Mouse (Mus musculus): Measurements from ENCODE around the gene Efemp2. TPM values are rescaled to one million over a fixed set of nuclear protein-coding genes. Genes with fewer than 3 reads are reported as not detected.

Efemp2 gene
- polyA plus RNA-seq, 2 experiments = 193 to 239 TPM

- no peaks in the 10 kb centered on the region for H3K27me3 ChIP-seq (ENCODE audit: control insufficient read depth, insufficient read depth, low read length)
- peaks cover 4% of the 10 kb centered on the region; the same call in 1 of the 2 replicates for H3K4me1 ChIP-seq (ENCODE audit: control insufficient read depth, insufficient read depth, low read length)
- no peak overlapping the region for H3K27ac ChIP-seq (replicated peaks; ENCODE audit: low read depth, low read length)
- peak overlapping the region; percentile 47 for H3K4me3 ChIP-seq (replicated peaks; ENCODE audit: low read length)
- peak overlapping the region; percentile 56 for H3K9ac ChIP-seq (ENCODE audit: low read depth, low read length, severe bottlenecking)
- TF ChIP-seq POLR2A (IDR thresholded peaks at IDR 0.05; ENCODE audit: borderline replicate concordance, extremely low read depth, insufficient read depth, insufficient read length) = no peak
- DNase-seq (ENCODE audit: low spot score) (no peak), ATAC-seq (ENCODE audit: low FRiP score, low read depth) (no peak)
- peak overlapping the region; percentile 65 for H3K4me2 ChIP-seq (replicated peaks; ENCODE audit: low read depth, low read length, severe bottlenecking)
- WGBS = 52% methylated on average over 15 of the region's 15 CpGs
- H3K36me3 ChIP-seq (ENCODE audit: control insufficient read depth, insufficient read depth, low read length) = no peaks in the 10 kb centered on the region
- H3K9me3 ChIP-seq (ENCODE audit: control insufficient read depth, low read length) = no peaks in the 10 kb centered on the region; the same call in 1 of the 2 replicates
Measured at GRCm38 (mm10) chr19:5511074-5511632, 37.4 kb downstream of the Efemp2 start.

DNA sequence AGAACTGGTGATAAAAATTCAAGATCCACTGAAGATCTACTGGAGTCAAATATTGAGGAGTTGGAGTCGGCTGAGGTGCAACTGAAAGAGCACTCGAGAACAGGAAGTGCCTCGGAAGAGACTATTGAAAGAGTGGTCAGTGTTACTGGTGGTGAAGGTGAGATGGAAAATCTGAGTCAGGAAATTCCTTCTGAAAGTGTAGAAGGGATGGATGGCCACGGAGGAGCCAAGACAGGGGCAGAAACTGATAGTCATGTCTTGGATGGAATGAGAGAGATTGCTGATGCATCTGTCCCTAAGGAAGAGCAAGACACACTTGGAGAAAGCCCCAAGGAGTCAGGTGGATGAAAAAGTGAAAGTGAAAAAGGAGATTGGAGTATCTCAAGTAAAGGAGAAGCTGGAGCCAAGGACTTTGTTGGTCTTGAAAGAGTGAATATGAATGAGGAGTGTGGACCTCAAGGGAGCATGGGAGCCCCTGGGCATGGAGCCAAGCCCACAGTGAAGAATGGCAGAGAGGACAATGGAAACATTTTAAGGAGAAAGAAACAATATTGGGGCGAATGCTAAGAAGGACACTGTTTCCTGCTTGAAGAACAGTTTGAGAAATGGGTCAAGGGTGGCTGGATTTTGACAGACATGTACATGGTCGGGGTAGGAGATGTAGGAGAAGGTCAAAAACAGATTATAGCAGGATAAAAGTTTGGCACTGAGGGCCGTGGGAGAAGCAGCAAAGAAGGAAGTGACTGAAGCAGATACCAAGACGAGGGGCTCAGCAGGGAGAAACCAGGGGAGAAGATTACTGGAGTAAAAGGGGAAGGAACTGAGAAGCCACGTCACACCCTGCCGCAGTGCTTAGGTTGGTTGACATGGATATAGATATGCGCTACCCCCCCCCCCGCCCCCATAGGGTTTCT, 38.6 kb downstream of the Efemp2 start:
- no peak overlapping the region for H3K9ac ChIP-seq (ENCODE audit: low read depth, low read length, severe bottlenecking)
- H3K4me1 ChIP-seq (ENCODE audit: control insufficient read depth, insufficient read depth, low read length) = peaks cover 4% of the 10 kb centered on the region; the same call in 1 of the 2 replicates
- no peaks in the 10 kb centered on the region for H3K27me3 ChIP-seq (ENCODE audit: control insufficient read depth, insufficient read depth, low read length)
- no peak overlapping the region for H3K4me2 ChIP-seq (replicated peaks; ENCODE audit: low read depth, low read length, severe bottlenecking)
- no peak for ATAC-seq (ENCODE audit: low FRiP score, low read depth)
- no peak overlapping the region for H3K4me3 ChIP-seq (replicated peaks; ENCODE audit: low read length)
- no peaks in the 10 kb centered on the region for H3K36me3 ChIP-seq (ENCODE audit: control insufficient read depth, insufficient read depth, low read length)
- H3K27ac ChIP-seq (replicated peaks; ENCODE audit: low read depth, low read length) = no peak overlapping the region
- DNase-seq (ENCODE audit: low spot score) = no peak
- no peak for TF ChIP-seq POLR2A (IDR thresholded peaks at IDR 0.05; ENCODE audit: borderline replicate concordance, extremely low read depth, insufficient read depth, insufficient read length)
- WGBS = 89% methylated on average over 12 of the region's 12 CpGs
- H3K9me3 ChIP-seq (ENCODE audit: control insufficient read depth, low read length) = no peaks in the 10 kb centered on the region; the same call in 1 of the 2 replicates

DNA sequence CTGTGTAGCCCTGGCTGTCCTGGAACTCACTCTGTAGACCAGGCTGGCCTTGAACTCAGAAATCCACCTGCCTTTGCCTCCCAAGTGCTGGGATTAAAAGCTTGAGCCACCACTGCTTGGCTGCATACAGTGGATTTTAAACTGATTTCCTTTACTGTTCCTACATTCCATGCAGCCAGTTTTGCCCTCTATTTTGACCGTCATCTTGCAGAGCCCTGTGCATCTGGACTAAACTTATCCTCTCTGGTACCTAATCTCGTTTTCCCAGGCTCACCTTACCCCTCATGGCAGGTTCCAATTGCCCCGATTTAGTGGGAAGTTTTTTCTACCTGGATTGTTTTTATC, 39.2 kb downstream of the Efemp2 start:
- WGBS = 85% methylated on average over 3 of the region's 3 CpGs
- no peak overlapping the region for H3K4me2 ChIP-seq (replicated peaks; ENCODE audit: low read depth, low read length, severe bottlenecking)
- no peak overlapping the region for H3K27ac ChIP-seq (replicated peaks; ENCODE audit: low read depth, low read length)
- ATAC-seq (ENCODE audit: low FRiP score, low read depth) = no peak
- H3K4me3 ChIP-seq (replicated peaks; ENCODE audit: low read length) = no peak overlapping the region
- H3K9me3 ChIP-seq (ENCODE audit: control insufficient read depth, low read length) = no peaks in the 10 kb centered on the region; the same call in 1 of the 2 replicates
- no peaks in the 10 kb centered on the region for H3K36me3 ChIP-seq (ENCODE audit: control insufficient read depth, insufficient read depth, low read length)
- H3K4me1 ChIP-seq (ENCODE audit: control insufficient read depth, insufficient read depth, low read length) = peaks cover 4% of the 10 kb centered on the region; the same call in 1 of the 2 replicates
- H3K27me3 ChIP-seq (ENCODE audit: control insufficient read depth, insufficient read depth, low read length) = no peaks in the 10 kb centered on the region
- TF ChIP-seq POLR2A (IDR thresholded peaks at IDR 0.05; ENCODE audit: borderline replicate concordance, extremely low read depth, insufficient read depth, insufficient read length) = no peak
- DNase-seq (ENCODE audit: low spot score) = no peak
- H3K9ac ChIP-seq (ENCODE audit: low read depth, low read length, severe bottlenecking) = no peak overlapping the region

- no peak overlapping the region for H3K27ac ChIP-seq (replicated peaks; ENCODE audit: low read depth, low read length)
- no peaks in the 10 kb centered on the region for H3K36me3 ChIP-seq (ENCODE audit: control insufficient read depth, insufficient read depth, low read length)
- DNase-seq (ENCODE audit: low spot score) = no peak
- TF ChIP-seq POLR2A (IDR thresholded peaks at IDR 0.05; ENCODE audit: borderline replicate concordance, extremely low read depth, insufficient read depth, insufficient read length) = no peak
- H3K9me3 ChIP-seq (ENCODE audit: control insufficient read depth, low read length) = no peaks in the 10 kb centered on the region
- H3K9ac ChIP-seq (ENCODE audit: low read depth, low read length, severe bottlenecking) = no peak overlapping the region
- no peaks in the 10 kb centered on the region for H3K27me3 ChIP-seq (ENCODE audit: control insufficient read depth, insufficient read depth, low read length)
- no peak for ATAC-seq (ENCODE audit: low FRiP score, low read depth)
- H3K4me3 ChIP-seq (replicated peaks; ENCODE audit: low read length) = no peak overlapping the region
- WGBS = 82% methylated on average over 7 of the region's 7 CpGs
- peaks cover 2% of the 10 kb centered on the region; the same call in 1 of the 2 replicates for H3K4me1 ChIP-seq (ENCODE audit: control insufficient read depth, insufficient read depth, low read length)
- no peak overlapping the region for H3K4me2 ChIP-seq (replicated peaks; ENCODE audit: low read depth, low read length, severe bottlenecking)
Measured at GRCm38 (mm10) chr19:5515840-5516777, 42.4 kb downstream of the Efemp2 start.
